Mouse (Mus musculus): ENCODE measurements around the gene Card14. TPM values are rescaled to one million over a fixed set of nuclear protein-coding genes. Genes with fewer than 3 reads are reported as not detected.

Card14 gene
- polyA plus RNA-seq (2014; fragmentation: Nextera tagmentation; extraction: Ambion mirVana): not detected in 2 replicates

- 43% methylated on average over 1 of the region's 1 CpGs for WGBS
- no peaks in the 10 kb centered on the region for H3K9me3 ChIP-seq (ENCODE audit: control insufficient read depth, low read length)
- no peaks in the 10 kb centered on the region for H3K27me3 ChIP-seq (ENCODE audit: control insufficient read depth, insufficient read depth, low read length)
- no peak within 1 kb of the TSS for H3K9ac ChIP-seq (ENCODE audit: low read length)
- no peaks in the 10 kb centered on the region for H3K4me1 ChIP-seq (ENCODE audit: control insufficient read depth, insufficient read depth, low read length)
- H3K36me3 ChIP-seq (ENCODE audit: control insufficient read depth, insufficient read depth, low read length): no peaks in the 10 kb centered on the region
- H3K4me2 ChIP-seq: no peak within 1 kb of the TSS
- ATAC-seq (ENCODE audit: low FRiP score): no peak
- no peak for DNase-seq (ENCODE audit: low spot score, missing footprints)
- no peak within 1 kb of the TSS for H3K27ac ChIP-seq (ENCODE audit: low read depth, low read length)
- no peak within 1 kb of the TSS for H3K4me3 ChIP-seq (ENCODE audit: low read depth, low read length)
These were observed at the start of gene Card14 for GRCm38 (mm10) chr11:119307658-119307867. Gene Card14, plus strand, starts transcription at chr11:119307768.

- ATAC-seq (ENCODE audit: low FRiP score): no peak
- H3K4me1 ChIP-seq (ENCODE audit: control insufficient read depth, insufficient read depth, low read length): peaks cover 7% of the 10 kb centered on the region
- H3K4me2 ChIP-seq: peak overlapping the region; percentile 37
- H3K4me3 ChIP-seq (ENCODE audit: low read depth, low read length): peak overlapping the region; percentile 15; the same call in 1 of the 2 replicates
- no peaks in the 10 kb centered on the region for H3K27me3 ChIP-seq (ENCODE audit: control insufficient read depth, insufficient read depth, low read length)
- H3K36me3 ChIP-seq (ENCODE audit: control insufficient read depth, insufficient read depth, low read length): no peaks in the 10 kb centered on the region
- H3K27ac ChIP-seq (ENCODE audit: low read depth, low read length): no peak overlapping the region
- 67% methylated on average over 9 of the region's 9 CpGs for WGBS
- no peak overlapping the region for H3K9ac ChIP-seq (ENCODE audit: low read length)
- no peak for DNase-seq (ENCODE audit: low spot score, missing footprints)
- H3K9me3 ChIP-seq (ENCODE audit: control insufficient read depth, low read length): no peaks in the 10 kb centered on the region
These were observed 49.4 kb upstream of the Card14 start for GRCm38 (mm10) chr11:119258216-119258571.

GRCm38 (mm10) chr11:119258572-119259322 is 48.8 kb upstream of the Card14 start:
- Histone ChIP-seq H3K36me3 (ENCODE audit: control insufficient read depth, insufficient read depth, low read length) (no peaks in the 10 kb centered on the region), H3K4me1 (ENCODE audit: control insufficient read depth, insufficient read depth, low read length) (peaks cover 5% of the 10 kb centered on the region), H3K27me3 (ENCODE audit: control insufficient read depth, insufficient read depth, low read length) (no peaks in the 10 kb centered on the region), H3K9ac (ENCODE audit: low read length) (0 out of 2 replicates have a peak overlapping the region, but pooled peaks have one; percentile 36), H3K4me2 (peak overlapping the region; percentile 37), H3K4me3 (ENCODE audit: low read depth, low read length) (peak overlapping the region; percentile 15), H3K27ac (ENCODE audit: low read depth, low read length) (no peak overlapping the region), H3K9me3 (ENCODE audit: control insufficient read depth, low read length) (no peaks in the 10 kb centered on the region)
- DNase-seq (ENCODE audit: low spot score, missing footprints): peak; percentile 89
- ATAC-seq (ENCODE audit: low FRiP score): peak; percentile 68
- WGBS: 66% methylated on average over 23 of the region's 23 CpGs

GRCm38 (mm10) chr11:119259977-119260376 is 47.6 kb upstream of the Card14 start:
- Histone ChIP-seq H3K4me3 (ENCODE audit: low read depth, low read length) (no peak overlapping the region), H3K4me1 (ENCODE audit: control insufficient read depth, insufficient read depth, low read length) (peaks cover 5% of the 10 kb centered on the region), H3K4me2 (no peak overlapping the region), H3K9ac (ENCODE audit: low read length) (no peak overlapping the region), H3K36me3 (ENCODE audit: control insufficient read depth, insufficient read depth, low read length) (no peaks in the 10 kb centered on the region), H3K9me3 (ENCODE audit: control insufficient read depth, low read length) (no peaks in the 10 kb centered on the region), H3K27me3 (ENCODE audit: control insufficient read depth, insufficient read depth, low read length) (no peaks in the 10 kb centered on the region), H3K27ac (ENCODE audit: low read depth, low read length) (no peak overlapping the region)
- WGBS: 88% methylated on average over 8 of the region's 8 CpGs
- DNase-seq (ENCODE audit: low spot score, missing footprints) (no peak), ATAC-seq (ENCODE audit: low FRiP score) (no peak)

GRCm38 (mm10) chr11:119264413-119264812 is 43.2 kb upstream of the Card14 start:
- WGBS: 96% methylated on average over 13 of the region's 13 CpGs
- Histone ChIP-seq H3K9me3 (ENCODE audit: control insufficient read depth, low read length) (no peaks in the 10 kb centered on the region), H3K9ac (ENCODE audit: low read length) (no peak overlapping the region), H3K27me3 (ENCODE audit: control insufficient read depth, insufficient read depth, low read length) (0 out of 2 replicates have a peak, but pooled peaks cover 2% of the 10 kb centered on the region), H3K4me1 (ENCODE audit: control insufficient read depth, insufficient read depth, low read length) (peaks cover 5% of the 10 kb centered on the region), H3K4me3 (ENCODE audit: low read depth, low read length) (no peak overlapping the region), H3K36me3 (ENCODE audit: control insufficient read depth, insufficient read depth, low read length) (no peaks in the 10 kb centered on the region), H3K27ac (ENCODE audit: low read depth, low read length) (no peak overlapping the region), H3K4me2 (no peak overlapping the region)
- no peak for DNase-seq (ENCODE audit: low spot score, missing footprints)
- ATAC-seq (ENCODE audit: low FRiP score): no peak

- H3K27ac ChIP-seq (ENCODE audit: low read depth, low read length): no peak overlapping the region
- no peak for ATAC-seq (ENCODE audit: low FRiP score)
- no peaks in the 10 kb centered on the region for H3K36me3 ChIP-seq (ENCODE audit: control insufficient read depth, insufficient read depth, low read length)
- H3K9ac ChIP-seq (ENCODE audit: low read length): no peak overlapping the region
- H3K4me2 ChIP-seq: no peak overlapping the region
- no peaks in the 10 kb centered on the region for H3K9me3 ChIP-seq (ENCODE audit: control insufficient read depth, low read length)
- 69% methylated on average over 7 of the region's 7 CpGs for WGBS
- H3K27me3 ChIP-seq (ENCODE audit: control insufficient read depth, insufficient read depth, low read length): 0 out of 2 replicates have a peak, but pooled peaks cover 2% of the 10 kb centered on the region
- H3K4me1 ChIP-seq (ENCODE audit: control insufficient read depth, insufficient read depth, low read length): peaks cover 5% of the 10 kb centered on the region
- DNase-seq (ENCODE audit: low spot score, missing footprints): no peak
- no peak overlapping the region for H3K4me3 ChIP-seq (ENCODE audit: low read depth, low read length)
These were observed 41.8 kb upstream of the Card14 start for GRCm38 (mm10) chr11:119265811-119266210.

- ATAC-seq (ENCODE audit: low FRiP score): no peak; the same call in 1 of the 2 replicates
- no peak overlapping the region for H3K4me3 ChIP-seq (ENCODE audit: low read depth, low read length)
- no peaks in the 10 kb centered on the region for H3K9me3 ChIP-seq (ENCODE audit: control insufficient read depth, low read length)
- H3K27ac ChIP-seq (ENCODE audit: low read depth, low read length): no peak overlapping the region
- H3K9ac ChIP-seq (ENCODE audit: low read length): no peak overlapping the region
- 57% methylated on average over 6 of the region's 6 CpGs for WGBS
- no peak for DNase-seq (ENCODE audit: low spot score, missing footprints)
- 0 out of 2 replicates have a peak, but pooled peaks cover 2% of the 10 kb centered on the region for H3K27me3 ChIP-seq (ENCODE audit: control insufficient read depth, insufficient read depth, low read length)
- H3K36me3 ChIP-seq (ENCODE audit: control insufficient read depth, insufficient read depth, low read length): no peaks in the 10 kb centered on the region
- H3K4me2 ChIP-seq: peak overlapping the region; percentile 75
- peaks cover 5% of the 10 kb centered on the region for H3K4me1 ChIP-seq (ENCODE audit: control insufficient read depth, insufficient read depth, low read length)
These were observed 40.3 kb upstream of the Card14 start for GRCm38 (mm10) chr11:119267241-119267674.

GRCm38 (mm10) chr11:119267768-119268556 is 39.6 kb upstream of the Card14 start, which contains the start of gene Gaa:
Gene Gaa, plus strand, starts transcription at chr11:119267887.
- H3K4me3 ChIP-seq (ENCODE audit: low read depth, low read length): peak within 1 kb of the TSS; percentile 48
- peak within 1 kb of the TSS; percentile 75 for H3K4me2 ChIP-seq
- peak; percentile 99 for DNase-seq (ENCODE audit: low spot score, missing footprints)
- no peak within 1 kb of the TSS for H3K27ac ChIP-seq (ENCODE audit: low read depth, low read length)
- 5% methylated on average over 52 of the region's 52 CpGs for WGBS
- no peaks in the 10 kb centered on the region for H3K9me3 ChIP-seq (ENCODE audit: control insufficient read depth, low read length)
- H3K4me1 ChIP-seq (ENCODE audit: control insufficient read depth, insufficient read depth, low read length): peaks cover 5% of the 10 kb centered on the region
- H3K36me3 ChIP-seq (ENCODE audit: control insufficient read depth, insufficient read depth, low read length): no peaks in the 10 kb centered on the region
- peak; percentile 89 for ATAC-seq (ENCODE audit: low FRiP score)
- peak within 1 kb of the TSS; percentile 43 for H3K9ac ChIP-seq (ENCODE audit: low read length)
- 0 out of 2 replicates have a peak, but pooled peaks cover 2% of the 10 kb centered on the region for H3K27me3 ChIP-seq (ENCODE audit: control insufficient read depth, insufficient read depth, low read length)
